Mouse (Mus musculus) limb, embryonic 15.5 days (tissue): ENCODE results near the gene Mgat5b. TPM values are rescaled to one million over a fixed set of nuclear protein-coding genes. Genes with fewer than 3 reads are reported as not detected.
A peak's percentile ranks its signal among the peaks of the same experiment; 100 is the strongest.

Experiments used
- ATAC-seq: fragments of 200-750 bp; cut with Nextera tagmentation; 2 replicates; pipeline ENCODE4 v1.8.0; 2017; ENCODE audit warnings: low read depth, moderate TSS enrichment; ENCODE audit not compliant: insufficient number of reproducible peaks, low FRiP score, low TSS enrichment
- H3K27ac ChIP-seq: fragments of 300-500 bp; sonication (generic); 2 replicates; pipeline ENCODE4 v1.5.1; 2015; ENCODE audit warnings: moderate library complexity, mild to moderate bottlenecking, inconsistent platforms
- H3K27me3 ChIP-seq: fragments of 300-500 bp; sonication (generic); 2 replicates; pipeline ENCODE4 v1.6.1; 2015; ENCODE audit warnings: inconsistent platforms
- H3K36me3 ChIP-seq: fragments of 300-500 bp; sonication (generic); 2 replicates; pipeline ENCODE4 v1.6.1; 2015; ENCODE audit warnings: inconsistent platforms
- H3K4me1 ChIP-seq: fragments of 300-500 bp; sonication (generic); 2 replicates; pipeline ENCODE4 v1.6.1; 2015; ENCODE audit warnings: inconsistent platforms
- H3K4me2 ChIP-seq: fragments of 300-500 bp; sonication (generic); 2 replicates; pipeline ENCODE4 v1.6.1; 2015; ENCODE audit warnings: mild to moderate bottlenecking, inconsistent platforms
- H3K4me3 ChIP-seq: fragments of 300-500 bp; sonication (generic); 2 replicates; pipeline ENCODE4 v1.5.1; 2015; ENCODE audit warnings: mild to moderate bottlenecking, inconsistent platforms
- H3K9ac ChIP-seq: fragments of 300-500 bp; sonication (generic); 2 replicates; pipeline ENCODE4 v1.6.1; 2015; ENCODE audit warnings: inconsistent platforms
- H3K9me3 ChIP-seq: fragments of 300-500 bp; sonication (generic); 2 replicates; pipeline ENCODE4 v1.6.1; 2016; ENCODE audit warnings: inconsistent platforms
- WGBS: fragments of 180-500 bp; shearing (Covaris S2); methylation state at CpG from one replicate; pipeline ENCODE4 v1.1.7; 2015; 5-methylcytosine and 5-hydroxymethylcytosine counted together
- polyA plus RNA-seq: library from polyadenylated mRNA; unstranded; fragments of >200 nt; fragmentation: Nextera tagmentation; extraction: Ambion mirVana; gene quantifications from 2 replicates; pipeline ENCODE4 v1.2.1, GENCODE M21; 2015

Gene Mgat5b
- polyA plus RNA-seq, 1 experiment from 2014 or later: 1.2 TPM

DNA sequence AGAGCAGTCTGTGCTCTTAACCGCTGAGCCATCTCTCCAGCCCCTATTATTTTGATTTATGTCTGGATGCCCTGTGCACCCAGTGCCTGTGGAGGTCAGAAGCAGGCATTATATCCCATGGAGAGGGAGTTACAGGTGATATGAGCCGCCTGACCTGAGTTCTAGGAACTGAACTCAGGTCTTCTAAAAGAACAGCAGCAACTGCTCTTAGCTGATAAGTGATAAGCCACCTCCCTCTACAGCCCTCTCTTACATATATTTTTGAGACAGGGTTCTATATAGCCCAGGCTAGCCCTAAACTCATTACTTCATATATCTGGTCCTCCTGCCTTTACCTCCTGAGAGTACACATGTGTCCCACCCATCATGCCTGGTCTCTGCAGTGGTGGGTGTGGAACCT, 102.4 kb downstream of the Mgat5b start:
- no peaks in the 10 kb centered on the region for H3K36me3 ChIP-seq
- 65% methylated on average over 2 of the region's 2 CpGs for WGBS
- no peak overlapping the region for H3K27ac ChIP-seq
- no peak overlapping the region for H3K9ac ChIP-seq
- 0 out of 2 replicates have a peak, but pooled peaks cover 2% of the 10 kb centered on the region for H3K27me3 ChIP-seq
- no peak overlapping the region for H3K4me2 ChIP-seq
- ATAC-seq: no peak
- no peaks in the 10 kb centered on the region; the same call in 1 of the 2 replicates for H3K9me3 ChIP-seq
- H3K4me1 ChIP-seq: peaks cover 15% of the 10 kb centered on the region
- H3K4me3 ChIP-seq: no peak overlapping the region

DNA sequence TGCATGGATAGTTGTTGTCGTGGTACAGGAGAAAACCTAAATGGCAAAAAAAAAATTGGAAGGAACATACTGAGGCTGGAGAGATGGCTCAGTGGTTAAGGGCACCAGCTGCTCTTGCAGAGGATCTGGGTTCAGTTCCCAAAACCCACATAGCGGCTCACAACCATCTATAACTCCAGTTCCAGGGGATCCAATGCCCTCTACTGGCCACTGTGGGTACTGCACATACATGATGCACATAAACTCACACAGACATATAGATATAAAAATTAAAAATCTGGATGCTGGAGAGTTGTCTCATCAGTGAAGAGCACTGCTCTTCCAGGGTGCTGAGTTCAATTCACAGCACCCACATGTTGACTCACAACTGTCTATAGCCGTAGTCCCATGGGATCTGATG, 104.9 kb downstream of the Mgat5b start:
- no peak overlapping the region for H3K4me3 ChIP-seq
- no peaks in the 10 kb centered on the region; the same call in 1 of the 2 replicates for H3K9me3 ChIP-seq
- WGBS: 87% methylated on average over 3 of the region's 3 CpGs
- no peak overlapping the region for H3K27ac ChIP-seq
- ATAC-seq: no peak
- H3K36me3 ChIP-seq: no peaks in the 10 kb centered on the region
- H3K4me2 ChIP-seq: no peak overlapping the region
- 0 out of 2 replicates have a peak, but pooled peaks cover 6% of the 10 kb centered on the region for H3K27me3 ChIP-seq
- peaks cover 13% of the 10 kb centered on the region for H3K4me1 ChIP-seq
- no peak overlapping the region for H3K9ac ChIP-seq

DNA sequence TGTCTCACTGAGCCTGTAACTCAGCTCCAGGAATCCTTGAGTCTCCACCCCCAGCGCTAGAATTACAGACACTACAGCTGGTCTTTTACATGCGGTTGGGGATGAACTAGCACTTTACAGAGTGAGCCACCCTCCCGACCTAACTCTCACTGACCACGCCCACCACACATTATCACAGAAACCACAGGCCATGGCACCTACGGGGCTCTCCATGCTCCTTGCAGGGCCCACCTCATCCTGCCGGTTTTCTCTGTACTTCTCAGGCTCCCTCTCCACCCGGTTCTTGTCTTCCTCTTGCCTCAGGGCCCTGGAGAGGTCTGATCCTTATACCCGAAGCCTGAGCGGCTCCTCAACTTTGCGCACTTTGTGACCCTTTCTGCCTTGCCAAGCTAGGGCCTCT, 109.0 kb downstream of the Mgat5b start:
- H3K4me2 ChIP-seq: no peak overlapping the region
- 29% methylated on average over 10 of the region's 10 CpGs for WGBS
- H3K27me3 ChIP-seq: 0 out of 2 replicates have a peak, but pooled peaks cover 6% of the 10 kb centered on the region
- no peak overlapping the region for H3K4me3 ChIP-seq
- no peak overlapping the region for H3K27ac ChIP-seq
- no peaks in the 10 kb centered on the region for H3K36me3 ChIP-seq
- no peak for ATAC-seq
- H3K4me1 ChIP-seq: peaks cover 30% of the 10 kb centered on the region
- no peaks in the 10 kb centered on the region; the same call in 1 of the 2 replicates for H3K9me3 ChIP-seq
- H3K9ac ChIP-seq: no peak overlapping the region

DNA sequence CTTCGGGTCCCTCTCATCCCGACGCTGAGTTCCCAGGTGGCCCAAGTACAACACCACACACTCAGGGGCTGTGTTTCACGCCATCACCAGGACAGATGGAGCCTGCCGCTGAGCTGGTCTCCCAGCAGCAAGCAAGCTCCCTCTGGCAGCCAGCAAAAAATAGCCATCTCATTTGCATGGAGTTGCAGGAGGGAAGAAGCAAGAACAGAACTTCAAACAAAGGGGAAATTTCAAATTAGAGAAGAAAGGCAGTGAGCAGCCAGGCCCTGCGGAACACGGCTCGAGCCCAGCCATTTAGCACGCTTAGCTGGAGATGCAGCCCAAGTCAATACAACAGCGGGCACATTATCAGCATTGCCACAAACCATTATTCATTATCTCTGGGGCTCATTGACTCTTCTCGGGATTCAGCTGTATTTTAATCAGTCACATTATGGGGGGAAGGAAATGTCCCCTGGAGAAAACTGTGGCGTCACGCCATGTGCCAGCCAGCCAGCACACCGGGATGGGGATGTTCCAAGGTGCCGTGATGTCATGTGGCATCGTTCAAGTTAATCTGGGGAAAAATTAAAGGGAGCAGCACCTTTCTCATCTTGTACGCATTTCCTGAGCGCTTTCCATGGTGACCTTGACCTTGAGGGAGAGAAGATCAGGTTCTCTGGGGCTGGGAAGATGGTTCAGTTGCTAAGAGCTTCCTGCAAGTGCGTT, 110.4 kb downstream of the Mgat5b start:
- no peak overlapping the region for H3K9ac ChIP-seq
- no peak overlapping the region for H3K4me2 ChIP-seq
- 65% methylated on average over 19 of the region's 19 CpGs for WGBS
- H3K27ac ChIP-seq: no peak overlapping the region
- ATAC-seq: no peak
- H3K27me3 ChIP-seq: 0 out of 2 replicates have a peak, but pooled peaks cover 6% of the 10 kb centered on the region
- no peaks in the 10 kb centered on the region for H3K36me3 ChIP-seq
- H3K9me3 ChIP-seq: no peaks in the 10 kb centered on the region
- no peak overlapping the region for H3K4me3 ChIP-seq
- peaks cover 30% of the 10 kb centered on the region for H3K4me1 ChIP-seq

DNA sequence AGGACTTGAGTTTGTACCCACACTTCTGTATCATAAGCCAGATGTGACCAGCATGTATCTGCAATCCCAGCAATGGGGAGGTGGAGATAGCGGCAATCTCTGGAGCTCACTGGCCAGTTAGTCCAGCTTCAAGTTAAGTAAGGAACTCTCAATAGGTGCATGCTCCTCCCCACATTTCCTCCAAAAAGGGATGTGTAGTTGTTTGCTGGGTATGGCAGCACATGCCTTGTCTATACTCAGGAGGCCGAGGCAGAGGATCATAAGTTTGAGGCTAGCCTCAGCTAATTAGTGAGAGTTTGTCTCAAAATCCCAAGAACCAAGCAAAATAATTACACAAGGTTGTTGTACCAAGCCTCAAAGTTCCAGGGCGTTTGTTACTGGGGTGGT, 110.9 kb downstream of the Mgat5b start:
- Histone ChIP-seq H3K9ac (no peak overlapping the region), H3K36me3 (no peaks in the 10 kb centered on the region), H3K4me2 (no peak overlapping the region), H3K4me3 (no peak overlapping the region), H3K27ac (no peak overlapping the region), H3K4me1 (peaks cover 30% of the 10 kb centered on the region), H3K27me3 (0 out of 2 replicates have a peak, but pooled peaks cover 6% of the 10 kb centered on the region), H3K9me3 (no peaks in the 10 kb centered on the region)
- WGBS: 85% methylated on average over 3 of the region's 3 CpGs
- no peak for ATAC-seq

DNA sequence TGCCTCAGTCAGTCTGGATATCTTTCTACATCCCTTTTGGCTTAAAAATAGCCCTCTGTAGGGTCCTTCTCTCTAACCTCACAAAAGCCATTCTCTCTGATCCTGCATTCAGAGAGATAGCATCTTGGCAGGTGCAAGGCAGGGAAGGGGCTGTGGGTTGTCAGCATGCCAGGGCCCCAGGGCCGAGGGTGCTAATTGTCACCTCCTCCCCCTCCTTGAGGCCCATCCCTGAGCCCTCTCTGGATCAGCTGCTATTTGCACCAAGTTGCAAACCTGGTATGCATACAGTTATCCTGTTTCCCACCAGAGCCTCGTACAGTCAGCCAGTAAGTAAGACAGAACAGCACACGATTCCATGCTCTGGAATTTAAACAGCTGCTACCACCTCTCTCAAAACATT, 111.4 kb downstream of the Mgat5b start:
- Histone ChIP-seq H3K27ac (no peak overlapping the region), H3K4me3 (no peak overlapping the region), H3K27me3 (0 out of 2 replicates have a peak, but pooled peaks cover 6% of the 10 kb centered on the region), H3K4me2 (no peak overlapping the region), H3K36me3 (no peaks in the 10 kb centered on the region), H3K4me1 (peaks cover 30% of the 10 kb centered on the region), H3K9ac (no peak overlapping the region), H3K9me3 (no peaks in the 10 kb centered on the region)
- ATAC-seq: no peak
- WGBS: 13% methylated on average over 3 of the region's 3 CpGs

DNA sequence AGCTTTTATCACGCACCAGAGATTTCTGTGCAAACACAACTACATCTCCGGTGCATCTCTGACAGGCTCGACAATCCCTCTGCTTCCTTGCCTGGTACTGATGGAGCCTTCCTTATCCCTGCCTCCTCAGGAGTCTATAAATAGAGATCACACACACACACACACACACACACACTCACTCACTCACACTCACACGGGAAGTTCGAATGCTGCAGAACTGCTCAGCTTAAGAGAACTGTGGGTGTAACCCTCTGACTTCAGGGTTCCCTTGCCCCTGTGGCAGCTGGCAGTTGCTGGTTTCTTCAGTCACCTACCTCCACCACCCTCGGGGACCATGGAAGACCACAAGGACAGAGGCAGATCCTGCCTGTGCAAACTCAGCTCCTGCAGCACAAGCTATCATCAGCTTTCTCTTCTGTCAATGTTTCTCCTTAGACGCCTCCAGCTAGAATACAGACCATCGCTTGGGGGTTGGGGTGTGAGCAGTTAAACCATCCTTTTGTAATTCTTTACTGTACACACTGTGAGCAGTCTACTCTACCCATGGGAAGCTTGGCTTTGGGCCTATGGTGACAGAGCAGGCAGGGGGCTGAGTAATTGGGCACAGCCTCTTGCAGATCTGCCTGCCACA, 111.9 kb downstream of the Mgat5b start:
- 52% methylated on average over 8 of the region's 8 CpGs for WGBS
- peaks cover 30% of the 10 kb centered on the region for H3K4me1 ChIP-seq
- no peak for ATAC-seq
- H3K9me3 ChIP-seq: no peaks in the 10 kb centered on the region
- H3K36me3 ChIP-seq: no peaks in the 10 kb centered on the region
- H3K4me2 ChIP-seq: no peak overlapping the region
- no peak overlapping the region for H3K4me3 ChIP-seq
- no peak overlapping the region for H3K9ac ChIP-seq
- 0 out of 2 replicates have a peak overlapping the region, but pooled peaks have one; percentile 33 for H3K27ac ChIP-seq
- H3K27me3 ChIP-seq: 0 out of 2 replicates have a peak, but pooled peaks cover 6% of the 10 kb centered on the region

DNA sequence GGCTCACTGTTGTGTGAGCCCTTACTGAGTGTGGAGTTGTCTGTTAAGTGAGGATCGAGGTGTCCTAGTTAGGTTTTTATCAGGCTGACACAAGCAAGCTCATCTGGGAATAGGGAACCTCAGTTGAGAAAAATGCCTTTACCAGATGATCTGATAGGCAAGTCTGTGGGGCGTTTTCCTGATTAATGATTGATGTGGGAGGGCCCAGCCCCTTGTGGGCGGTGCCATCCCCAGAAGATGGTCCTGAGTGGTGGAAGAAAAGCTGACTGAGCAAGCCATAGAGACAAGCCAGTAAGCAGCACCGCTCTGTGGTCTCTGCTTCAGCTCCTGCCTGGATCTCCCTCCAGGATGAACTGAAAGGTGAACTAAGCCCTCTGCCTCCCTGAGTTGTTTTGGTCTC, 112.6 kb downstream of the Mgat5b start:
- no peak overlapping the region for H3K4me2 ChIP-seq
- no peak overlapping the region for H3K4me3 ChIP-seq
- WGBS: 28% methylated on average over 4 of the region's 4 CpGs
- ATAC-seq: no peak
- no peak overlapping the region for H3K9ac ChIP-seq
- no peaks in the 10 kb centered on the region for H3K9me3 ChIP-seq
- no peaks in the 10 kb centered on the region for H3K36me3 ChIP-seq
- H3K4me1 ChIP-seq: peaks cover 33% of the 10 kb centered on the region
- H3K27me3 ChIP-seq: 0 out of 2 replicates have a peak, but pooled peaks cover 6% of the 10 kb centered on the region
- 0 out of 2 replicates have a peak overlapping the region, but pooled peaks have one; percentile 33 for H3K27ac ChIP-seq

DNA sequence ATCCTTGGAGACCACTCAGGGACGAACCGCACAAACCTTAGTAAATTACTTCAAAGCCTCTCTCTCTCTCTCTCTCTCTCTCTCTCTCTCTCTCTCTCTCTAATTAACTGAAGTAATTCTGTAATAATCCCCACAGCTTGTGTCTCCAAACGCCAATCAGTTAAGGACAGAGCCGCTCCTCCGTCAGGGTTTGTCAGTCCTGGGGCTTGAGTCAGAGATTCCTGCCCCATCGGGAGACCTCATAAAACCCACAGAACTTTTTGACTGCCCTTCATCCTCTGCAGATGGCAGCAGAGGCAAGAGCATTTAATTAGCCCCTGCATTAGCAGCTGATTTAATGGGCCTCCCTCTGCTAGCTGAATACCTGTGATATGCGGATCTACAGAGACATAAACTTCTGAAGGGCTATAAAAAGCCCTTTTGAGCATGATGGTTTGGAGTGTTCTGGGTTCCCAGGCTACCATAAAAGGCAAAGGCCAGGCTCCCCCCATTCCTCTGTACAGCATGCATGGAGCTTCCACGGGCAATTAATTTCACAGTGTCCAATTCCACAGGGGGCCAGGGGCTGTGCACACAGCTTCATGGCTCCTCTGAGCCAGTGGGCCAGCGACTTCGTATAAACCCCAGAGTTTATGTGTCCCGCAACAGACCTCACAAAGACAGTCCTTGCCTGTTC, 117.1 kb downstream of the Mgat5b start:
- Histone ChIP-seq H3K4me1 (peaks cover 15% of the 10 kb centered on the region), H3K9ac (no peak overlapping the region), H3K4me2 (no peak overlapping the region), H3K27me3 (no peaks in the 10 kb centered on the region), H3K27ac (no peak overlapping the region), H3K9me3 (no peaks in the 10 kb centered on the region), H3K4me3 (no peak overlapping the region), H3K36me3 (no peaks in the 10 kb centered on the region)
- 21% methylated on average over 11 of the region's 11 CpGs for WGBS
- no peak for ATAC-seq

Other genes with a start within 250 kb of the Mgat5b start
- not detected in 2 replicates for gene St6galnac1, start 143.4 kb upstream of the Mgat5b start, polyA plus RNA-seq
- gene Mxra7, start 90.8 kb upstream of the Mgat5b start, polyA plus RNA-seq: 17.1 and 18.6 TPM in 2 replicates
- gene Mettl23, start 75.6 kb upstream of the Mgat5b start, polyA plus RNA-seq: 70.4 and 76.0 TPM in 2 replicates
- 83.4 and 86.0 TPM in 2 replicates for gene Jmjd6, start 75.4 kb upstream of the Mgat5b start, polyA plus RNA-seq
- 41.4 and 48.0 TPM in 2 replicates for gene Mfsd11, start 66.4 kb upstream of the Mgat5b start, polyA plus RNA-seq
- gene Srsf2, start 65.8 kb upstream of the Mgat5b start, polyA plus RNA-seq: 596 and 658 TPM in 2 replicates
- 59.2 and 69.7 TPM in 2 replicates for gene Sec14l1, start 196.3 kb downstream of the Mgat5b start, polyA plus RNA-seq